Mouse (Mus musculus): ENCODE results near the gene Bcr.

DNA sequence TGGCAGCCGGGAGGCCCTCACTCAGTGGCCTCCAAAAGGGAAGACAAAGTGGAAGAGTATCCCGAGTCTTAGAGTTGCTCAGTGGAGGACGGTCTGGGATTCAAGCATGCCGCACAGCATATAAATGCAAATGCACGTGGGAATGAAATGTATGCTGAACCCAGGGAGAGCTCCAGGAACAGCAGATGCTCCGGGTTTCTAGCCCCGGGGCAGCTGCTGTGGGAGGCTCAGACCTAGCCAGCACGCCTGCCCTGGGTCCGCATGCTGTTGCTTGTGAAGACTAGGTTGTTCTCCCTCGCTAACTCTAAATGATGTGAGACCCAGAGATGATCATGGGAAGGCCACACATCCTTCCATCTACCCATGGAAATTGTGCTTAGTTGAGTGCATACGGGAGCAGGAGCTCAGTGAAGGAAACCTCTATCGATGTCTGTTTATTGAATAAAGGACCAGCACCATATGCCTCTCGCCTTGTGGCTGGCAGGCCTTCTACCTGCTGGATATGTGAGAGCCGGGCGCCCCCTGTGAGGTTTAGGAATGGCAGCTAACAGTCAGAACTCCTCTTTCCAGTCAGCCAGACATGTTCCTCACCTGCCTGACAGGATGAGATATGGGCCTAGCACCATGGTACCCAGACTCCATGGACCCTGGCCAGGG lies 74.6 kb downstream of the Bcr start:
- TF ChIP-seq CTCF (IDR thresholded peaks at IDR 0.05; ENCODE audit: low read depth, low read length) = no peak
- TF ChIP-seq GATA2 (IDR thresholded peaks at IDR 0.05; ENCODE audit: borderline replicate concordance, low read depth, low read length) = no peak
- TF ChIP-seq POLR2AphosphoS5 (IDR thresholded peaks at IDR 0.05; ENCODE audit: insufficient replicate concordance, low read depth, low read length) = no peak
- TF ChIP-seq TAL1 (conservative IDR thresholded peaks at IDR 0.05; ENCODE audit: low read depth, low read length) = no peak
- no peak for TF ChIP-seq GATA1 (IDR thresholded peaks at IDR 0.05; ENCODE audit: borderline replicate concordance, low read length)

Data from G1E (cell line).